Mouse (Mus musculus): ENCODE results near the gene Krtap9-1. TPM values are rescaled to one million over a fixed set of nuclear protein-coding genes. Genes with fewer than 3 reads are reported as not detected.
"Not testable (repeated sequence)": the region's sequence is repeated elsewhere in the genome, so short reads cannot be mapped to it uniquely, and the experiment has no call there.

Gene Krtap9-1
- total and polyA plus RNA-seq, 3 experiments, result not detected

DNA sequence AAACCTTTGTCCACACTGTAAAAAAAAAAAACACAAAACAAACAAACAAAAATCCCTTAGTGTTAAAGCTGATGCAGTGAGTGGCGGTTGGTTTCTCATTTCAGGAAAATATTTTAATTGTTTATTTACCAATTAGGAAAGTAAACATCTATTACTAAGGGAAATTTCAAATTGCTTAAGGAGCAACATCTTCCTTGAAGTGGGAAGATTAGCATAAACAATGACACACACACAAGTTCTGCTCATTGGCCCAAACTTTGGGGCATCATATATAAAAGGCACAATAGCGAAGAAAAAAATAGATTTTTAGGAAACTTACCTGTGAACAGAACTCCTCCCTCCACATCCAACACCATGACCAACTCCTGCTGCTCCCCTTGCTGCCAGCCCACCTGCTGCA is 15.6 kb upstream of the Krtap9-1 start, which contains the start of gene Gm11568:
Gm11568 (plus strand) TSS at position 301 of the 400 bp plus-strand sequence.
- Histone ChIP-seq H3K79me2 (replicated peaks; ENCODE audit: control insufficient read depth, insufficient read depth, low read length) (no peaks in the 10 kb centered on the region), H3K36me3 (ENCODE audit: control insufficient read depth, insufficient read depth, low read length) (no peaks in the 10 kb centered on the region), H3K4me1 (ENCODE audit: control insufficient read depth, insufficient read depth, low read length) (no peaks in the 10 kb centered on the region), H3K9ac (ENCODE audit: low read depth, low read length) (no peak within 1 kb of the TSS), H3K4me3 (no peak within 1 kb of the TSS), H3K27ac (no peak within 1 kb of the TSS), H3K27me3 (ENCODE audit: control insufficient read depth, insufficient read depth, low read length) (no peaks in the 10 kb centered on the region)
- no peak for DNase-seq
- intact Hi-C loops (cut with DNase I), result no loop called here
- no peak for TF ChIP-seq POLR2A (IDR thresholded peaks at IDR 0.05; ENCODE audit: insufficient read depth, low read depth, low read length)
- WGBS, result 73% methylated on average over 2 of the region's 2 CpGs

GRCm38 (mm10) chr11:99858761-99859160 is 14.4 kb upstream of the Krtap9-1 start:
- no peak overlapping the region for H3K27ac ChIP-seq
- H3K4me1 ChIP-seq (ENCODE audit: control insufficient read depth, insufficient read depth, low read length), result no peaks in the 10 kb centered on the region
- intact Hi-C loops (cut with DNase I), result no loop called here
- H3K36me3 ChIP-seq (ENCODE audit: control insufficient read depth, insufficient read depth, low read length), result no peaks in the 10 kb centered on the region
- no peak overlapping the region for H3K9ac ChIP-seq (ENCODE audit: low read depth, low read length)
- TF ChIP-seq CTCF (IDR thresholded peaks at IDR 0.05) (no peak), EP300 (IDR thresholded peaks at IDR 0.05; ENCODE audit: insufficient read depth, low read depth, low read length) (no peak), POLR2A (IDR thresholded peaks at IDR 0.05; ENCODE audit: insufficient read depth, low read depth, low read length) (no peak)
- no peaks in the 10 kb centered on the region for H3K27me3 ChIP-seq (ENCODE audit: control insufficient read depth, insufficient read depth, low read length)
- no peak overlapping the region for H3K4me3 ChIP-seq
- DNase-seq, result no peak
- H3K79me2 ChIP-seq (replicated peaks; ENCODE audit: control insufficient read depth, insufficient read depth, low read length), result no peaks in the 10 kb centered on the region
- WGBS, result 57% methylated on average over 2 of the region's 2 CpGs

DNA sequence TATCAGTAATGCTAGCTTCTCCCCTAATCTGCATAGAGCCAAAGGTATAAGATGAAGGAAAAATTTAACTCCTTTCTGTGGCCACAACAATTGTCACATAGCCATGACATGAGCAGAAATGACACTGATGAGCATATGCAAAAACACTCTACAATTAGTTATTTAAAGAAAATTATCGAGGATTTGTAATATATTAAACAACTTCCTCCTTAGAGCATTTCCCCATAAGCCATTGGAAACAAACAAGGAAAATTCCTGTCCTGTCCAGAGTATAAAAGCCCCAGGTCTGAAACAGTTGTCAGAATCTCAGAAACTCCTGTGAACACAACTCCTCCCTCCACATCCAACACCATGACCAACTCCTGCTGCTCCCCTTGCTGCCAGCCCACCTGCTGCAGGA is 9.0 kb upstream of the Krtap9-1 start, which contains the start of gene Gm11559:
Gm11559 (plus strand) TSS at position 301 of the 400 bp plus-strand sequence.
- DNase-seq; H3K27ac ChIP-seq; H3K4me1 ChIP-seq (ENCODE audit: control insufficient read depth, insufficient read depth, low read length); H3K79me2 ChIP-seq (replicated peaks; ENCODE audit: control insufficient read depth, insufficient read depth, low read length); H3K9ac ChIP-seq (ENCODE audit: low read depth, low read length); intact Hi-C loops (cut with DNase I); H3K4me3 ChIP-seq; H3K27me3 ChIP-seq (ENCODE audit: control insufficient read depth, insufficient read depth, low read length); H3K36me3 ChIP-seq (ENCODE audit: control insufficient read depth, insufficient read depth, low read length): not testable (repeated sequence)
- 30% methylated on average over 1 of the region's 1 CpGs for WGBS

DNA sequence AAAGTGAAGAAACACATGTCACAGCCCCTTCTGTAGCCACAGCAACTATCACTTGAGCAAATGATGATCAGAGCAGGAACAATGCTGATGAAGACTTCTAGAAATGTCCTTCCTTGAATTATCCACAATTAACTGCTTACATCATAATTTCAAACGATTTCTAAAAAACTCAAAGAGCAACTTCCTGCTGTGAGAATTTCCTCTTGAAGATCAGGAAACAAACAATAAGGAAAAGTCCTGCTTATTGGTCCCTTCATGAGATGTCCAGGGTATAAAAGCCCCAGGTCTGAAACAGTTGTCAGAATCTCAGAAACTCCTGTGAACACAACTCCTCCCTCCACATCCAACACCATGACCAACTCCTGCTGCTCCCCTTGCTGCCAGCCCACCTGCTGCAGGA is 5.7 kb downstream of the Krtap9-1 start, which contains the start of gene Gm11567:
Gm11567 (plus strand) TSS at position 301 of the 400 bp plus-strand sequence.
- H3K27ac ChIP-seq; H3K27me3 ChIP-seq (ENCODE audit: control insufficient read depth, insufficient read depth, low read length); H3K36me3 ChIP-seq (ENCODE audit: control insufficient read depth, insufficient read depth, low read length); H3K4me1 ChIP-seq (ENCODE audit: control insufficient read depth, insufficient read depth, low read length); H3K79me2 ChIP-seq (replicated peaks; ENCODE audit: control insufficient read depth, insufficient read depth, low read length); H3K9ac ChIP-seq (ENCODE audit: low read depth, low read length); intact Hi-C loops (cut with DNase I); H3K4me3 ChIP-seq; DNase-seq: not testable (repeated sequence)
- WGBS, result 22% methylated on average over 1 of the region's 1 CpGs

DNA sequence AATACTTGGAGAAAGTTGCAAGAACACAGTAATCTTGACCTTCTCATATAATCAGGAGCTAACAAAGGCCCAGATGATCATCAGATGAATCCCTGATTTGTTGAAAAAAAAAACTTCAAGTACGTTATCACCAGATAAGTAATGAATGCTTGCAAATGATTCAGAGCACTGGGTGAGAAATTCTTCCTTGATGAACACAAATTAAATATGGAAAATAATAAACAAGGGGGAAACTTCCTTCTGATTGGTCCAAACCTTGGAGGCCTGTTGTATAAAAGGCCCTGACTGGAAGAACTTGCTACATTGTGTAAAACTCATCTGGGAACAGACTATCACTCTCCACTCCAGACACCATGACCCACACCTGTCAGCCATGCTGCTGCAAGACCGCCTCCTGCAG is 34.4 kb downstream of the Krtap9-1 start, which contains the start of gene Krtap31-1:
Krtap31-1 (plus strand) TSS at position 301 of the 400 bp plus-strand sequence.
- no peak for TF ChIP-seq EP300 (IDR thresholded peaks at IDR 0.05; ENCODE audit: insufficient read depth, low read depth, low read length)
- no peak for TF ChIP-seq POLR2A (IDR thresholded peaks at IDR 0.05; ENCODE audit: insufficient read depth, low read depth, low read length)
- TF ChIP-seq CTCF (IDR thresholded peaks at IDR 0.05), result no peak
- Histone ChIP-seq H3K27me3 (ENCODE audit: control insufficient read depth, insufficient read depth, low read length) (no peaks in the 10 kb centered on the region), H3K4me3 (no peak within 1 kb of the TSS), H3K79me2 (replicated peaks; ENCODE audit: control insufficient read depth, insufficient read depth, low read length) (no peaks in the 10 kb centered on the region), H3K9ac (ENCODE audit: low read depth, low read length) (no peak within 1 kb of the TSS), H3K4me1 (ENCODE audit: control insufficient read depth, insufficient read depth, low read length) (no peaks in the 10 kb centered on the region), H3K27ac (no peak within 1 kb of the TSS), H3K36me3 (ENCODE audit: control insufficient read depth, insufficient read depth, low read length) (no peaks in the 10 kb centered on the region)
- DNase-seq, result no peak
- 70% methylated on average over 2 of the region's 2 CpGs for WGBS
- intact Hi-C loops (cut with DNase I), result no loop called here

- Histone ChIP-seq H3K36me3 (ENCODE audit: control insufficient read depth, insufficient read depth, low read length) (no peaks in the 10 kb centered on the region), H3K27ac (no peak within 1 kb of the TSS), H3K79me2 (replicated peaks; ENCODE audit: control insufficient read depth, insufficient read depth, low read length) (no peaks in the 10 kb centered on the region), H3K9ac (ENCODE audit: low read depth, low read length) (no peak within 1 kb of the TSS), H3K4me1 (ENCODE audit: control insufficient read depth, insufficient read depth, low read length) (no peaks in the 10 kb centered on the region), H3K4me3 (no peak within 1 kb of the TSS), H3K27me3 (ENCODE audit: control insufficient read depth, insufficient read depth, low read length) (no peaks in the 10 kb centered on the region)
- intact Hi-C loops (cut with DNase I), result no loop called here
- TF ChIP-seq POLR2A (IDR thresholded peaks at IDR 0.05; ENCODE audit: insufficient read depth, low read depth, low read length), result no peak
- no peak for DNase-seq
- 84% methylated on average over 3 of the region's 3 CpGs for WGBS
Measured at GRCm38 (mm10) chr11:99914451-99914850, 41.3 kb downstream of the Krtap9-1 start, which contains the start of gene Gm11565. Gm11565 (plus strand) TSS chr11:99914751.

Other genes starting within 250 kb of the Krtap9-1 start
Only the 30 nearest of the 36 such genes appear.
- not detected for gene Gm11563, start 214.4 kb upstream of the Krtap9-1 start, total RNA-seq (2021)
- not detected in 2 replicates for gene Gm11563, start 214.4 kb upstream of the Krtap9-1 start, polyA plus RNA-seq (2012; rRNA removed)
- gene Krtap4-6, start 207.4 kb upstream of the Krtap9-1 start, total RNA-seq (2021), result not detected
- gene Krtap4-6, start 207.4 kb upstream of the Krtap9-1 start, polyA plus RNA-seq (2012; rRNA removed), result not detected in 2 replicates
- not detected for gene Gm14190, start 182.6 kb upstream of the Krtap9-1 start, total RNA-seq (2021)
- not detected in 2 replicates for gene Gm14190, start 182.6 kb upstream of the Krtap9-1 start, polyA plus RNA-seq (2012; rRNA removed)
- gene Gm14180, start 139.1 kb upstream of the Krtap9-1 start, total RNA-seq (2021), result not detected
- not detected in 2 replicates for gene Gm14180, start 139.1 kb upstream of the Krtap9-1 start, polyA plus RNA-seq (2012; rRNA removed)
- gene Gm11595, start 100.5 kb upstream of the Krtap9-1 start, total RNA-seq (2021), result not detected
- gene Gm11595, start 100.5 kb upstream of the Krtap9-1 start, polyA plus RNA-seq (2012; rRNA removed), result not detected in 2 replicates
- gene Krtap4-8, start 92.7 kb upstream of the Krtap9-1 start, total RNA-seq (2021), result not detected
- gene Krtap4-8, start 92.7 kb upstream of the Krtap9-1 start, polyA plus RNA-seq (2012; rRNA removed), result not detected in 2 replicates
- not detected for gene Krtap4-9, start 88.2 kb upstream of the Krtap9-1 start, total RNA-seq (2021)
- gene Krtap4-9, start 88.2 kb upstream of the Krtap9-1 start, polyA plus RNA-seq (2012; rRNA removed), result not detected in 2 replicates
- gene Gm11596, start 79.9 kb upstream of the Krtap9-1 start, total RNA-seq (2021), result not detected
- gene Gm11596, start 79.9 kb upstream of the Krtap9-1 start, polyA plus RNA-seq (2012; rRNA removed), result not detected in 2 replicates
- not detected for gene Gm11569, start 74.5 kb upstream of the Krtap9-1 start, total RNA-seq (2021)
- not detected in 2 replicates for gene Gm11569, start 74.5 kb upstream of the Krtap9-1 start, polyA plus RNA-seq (2012; rRNA removed)
- gene Gm11554, start 68.9 kb upstream of the Krtap9-1 start, total RNA-seq (2021), result not detected
- not detected in 2 replicates for gene Gm11554, start 68.9 kb upstream of the Krtap9-1 start, polyA plus RNA-seq (2012; rRNA removed)
- gene Krtap4-13, start 63.5 kb upstream of the Krtap9-1 start, total RNA-seq (2021), result not detected
- gene Krtap4-13, start 63.5 kb upstream of the Krtap9-1 start, polyA plus RNA-seq (2012; rRNA removed), result not detected in 2 replicates
- gene Gm11564, start 57.7 kb upstream of the Krtap9-1 start, total RNA-seq (2021), result not detected
- not detected in 2 replicates for gene Gm11564, start 57.7 kb upstream of the Krtap9-1 start, polyA plus RNA-seq (2012; rRNA removed)
- gene 2300003K06Rik, start 35.3 kb upstream of the Krtap9-1 start, total RNA-seq (2021), result not detected
- not detected in 2 replicates for gene 2300003K06Rik, start 35.3 kb upstream of the Krtap9-1 start, polyA plus RNA-seq (2012; rRNA removed)
- not detected for gene Krtap4-16, start 21.8 kb upstream of the Krtap9-1 start, total RNA-seq (2021)
- gene Krtap4-16, start 21.8 kb upstream of the Krtap9-1 start, polyA plus RNA-seq (2012; rRNA removed), result not detected in 2 replicates
- not detected for gene Gm11568, start 15.5 kb upstream of the Krtap9-1 start, total RNA-seq (2021)
- not detected in 2 replicates for gene Gm11568, start 15.5 kb upstream of the Krtap9-1 start, polyA plus RNA-seq (2012; rRNA removed)
- gene Gm11559, start 8.9 kb upstream of the Krtap9-1 start, total RNA-seq (2021), result not detected
- gene Gm11559, start 8.9 kb upstream of the Krtap9-1 start, polyA plus RNA-seq (2012; rRNA removed), result not detected in 2 replicates
- not detected for gene Gm11567, start 5.8 kb downstream of the Krtap9-1 start, total RNA-seq (2021)
- not detected in 2 replicates for gene Gm11567, start 5.8 kb downstream of the Krtap9-1 start, polyA plus RNA-seq (2012; rRNA removed)
- gene Krtap31-1, start 34.5 kb downstream of the Krtap9-1 start, total RNA-seq (2021), result not detected
- not detected in 2 replicates for gene Krtap31-1, start 34.5 kb downstream of the Krtap9-1 start, polyA plus RNA-seq (2012; rRNA removed)
- gene Gm11565, start 41.4 kb downstream of the Krtap9-1 start, total RNA-seq (2021), result not detected
- not detected in 2 replicates for gene Gm11565, start 41.4 kb downstream of the Krtap9-1 start, polyA plus RNA-seq (2012; rRNA removed)
- not detected for gene Krtap31-2, start 62.9 kb downstream of the Krtap9-1 start, total RNA-seq (2021)
- not detected in 2 replicates for gene Krtap31-2, start 62.9 kb downstream of the Krtap9-1 start, polyA plus RNA-seq (2012; rRNA removed)
- gene Krtap9-5, start 75.1 kb downstream of the Krtap9-1 start, total RNA-seq (2021), result not detected
- gene Krtap9-5, start 75.1 kb downstream of the Krtap9-1 start, polyA plus RNA-seq (2012; rRNA removed), result not detected in 2 replicates
- gene Krtap29-1, start 105.7 kb downstream of the Krtap9-1 start, total RNA-seq (2021), result not detected
- gene Krtap29-1, start 105.7 kb downstream of the Krtap9-1 start, polyA plus RNA-seq (2012; rRNA removed), result not detected in 2 replicates
- not detected for gene Krtap16-1, start 113.2 kb downstream of the Krtap9-1 start, total RNA-seq (2021)
- gene Krtap16-1, start 113.2 kb downstream of the Krtap9-1 start, polyA plus RNA-seq (2012; rRNA removed), result not detected in 2 replicates
- not detected for gene Krtap17-1, start 120.6 kb downstream of the Krtap9-1 start, total RNA-seq (2021)
- gene Krtap17-1, start 120.6 kb downstream of the Krtap9-1 start, polyA plus RNA-seq (2012; rRNA removed), result not detected in 2 replicates
- gene Krt33a, start 142.8 kb downstream of the Krtap9-1 start, total RNA-seq (2021), result not detected
- gene Krt33a, start 142.8 kb downstream of the Krtap9-1 start, polyA plus RNA-seq (2012; rRNA removed), result not detected in 2 replicates
- not detected for gene Krt33b, start 156.5 kb downstream of the Krtap9-1 start, total RNA-seq (2021)
- gene Krt33b, start 156.5 kb downstream of the Krtap9-1 start, polyA plus RNA-seq (2012; rRNA removed), result not detected in 2 replicates
- gene Krt34, start 168.2 kb downstream of the Krtap9-1 start, total RNA-seq (2021), result not detected
- not detected in 2 replicates for gene Krt34, start 168.2 kb downstream of the Krtap9-1 start, polyA plus RNA-seq (2012; rRNA removed)
- not detected for gene Krt31, start 177.2 kb downstream of the Krtap9-1 start, total RNA-seq (2021)
- 0.08 TPM in 1 of 2 replicates, not detected in the other for gene Krt31, start 177.2 kb downstream of the Krtap9-1 start, polyA plus RNA-seq (2012; rRNA removed)
- gene Krt32, start 214.8 kb downstream of the Krtap9-1 start, total RNA-seq (2021), result not detected
- gene Krt32, start 214.8 kb downstream of the Krtap9-1 start, polyA plus RNA-seq (2012; rRNA removed), result not detected in 2 replicates
- not detected for gene Krt35, start 222.9 kb downstream of the Krtap9-1 start, total RNA-seq (2021)
- not detected in 2 replicates for gene Krt35, start 222.9 kb downstream of the Krtap9-1 start, polyA plus RNA-seq (2012; rRNA removed)